Mouse (Mus musculus) right cerebral cortex, postnatal 10 days (tissue): ENCODE data around the gene Gemin5.
"Not testable (repeated sequence)": the region's sequence is repeated elsewhere in the genome, so short reads cannot be mapped to it uniquely, and the experiment has no call there.

Source experiments
- DNase-seq, 2 experiments: peaks; one replicate each; pipeline ENCODE4 v3.0.0; 2021; ENCODE audit warnings: low spot score in 2 of 2

The Gemin5 gene

GRCm38 (mm10) chr11:58168167-58168915, at the start of gene Gemin5:
Gemin5 (minus strand) TSS chr11:58168539.
- DNase-seq: peak; percentile 91 to 92

DNA sequence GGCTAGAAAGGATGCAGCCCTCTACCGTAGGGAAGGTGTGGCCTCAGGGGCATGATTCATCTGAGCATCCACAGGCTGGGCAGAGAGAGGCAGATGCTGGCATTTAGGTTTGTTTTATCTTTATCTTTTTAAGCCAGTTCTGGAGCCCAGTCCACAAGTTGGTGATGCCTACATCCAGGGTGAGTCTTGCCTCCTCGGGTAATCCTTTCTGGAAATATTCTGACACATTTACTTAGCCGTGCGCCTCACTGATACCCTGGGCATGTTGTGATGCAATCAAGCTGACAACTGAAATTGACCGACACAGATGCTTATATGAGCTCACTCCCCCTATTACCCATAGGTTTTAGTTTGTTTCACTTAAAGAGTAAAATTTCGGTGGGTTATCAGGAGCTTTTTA, 48.5 kb upstream of the Gemin5 start:
- no peak for DNase-seq

- DNase-seq: no peak
These were observed 47.5 kb upstream of the Gemin5 start for GRCm38 (mm10) chr11:58215814-58216213.

GRCm38 (mm10) chr11:58215049-58215430, 46.7 kb upstream of the Gemin5 start:
- DNase-seq: not testable (repeated sequence)

DNA sequence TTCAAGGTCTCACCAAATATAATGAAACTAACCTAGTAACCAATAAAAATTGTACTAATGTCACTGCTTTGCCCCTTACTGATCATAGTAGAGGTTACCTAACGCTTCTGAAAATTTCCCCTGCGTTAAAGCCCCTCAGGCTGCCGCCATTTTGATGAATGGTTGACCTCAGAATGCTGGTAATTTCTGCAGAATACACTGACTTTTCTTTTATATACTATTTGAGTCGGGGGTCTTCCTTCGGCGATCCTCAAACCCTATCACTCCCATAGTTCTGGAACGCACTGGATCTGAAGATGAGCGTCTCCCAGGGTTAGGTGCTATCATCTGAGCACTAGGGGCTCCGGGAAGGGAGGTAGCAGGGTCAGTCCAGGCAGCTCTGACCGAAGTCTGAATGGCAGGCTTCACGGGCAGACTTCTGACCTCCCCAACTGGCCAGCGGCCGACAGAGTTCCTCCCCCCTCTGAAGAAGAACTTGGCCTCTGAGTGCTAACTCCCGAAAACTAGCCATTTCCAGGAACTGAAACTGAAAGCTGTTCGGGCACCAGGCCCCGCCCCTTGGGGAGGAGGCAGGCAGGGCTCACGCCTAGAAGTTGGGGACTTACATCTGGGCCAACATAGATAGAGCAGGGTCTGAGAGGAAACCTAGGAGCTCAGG, 46.2 kb upstream of the Gemin5 start:
- peak; percentile 60 to 71 for DNase-seq

- no peak for DNase-seq
These were observed 45.5 kb upstream of the Gemin5 start for GRCm38 (mm10) chr11:58213673-58214342.

- no peak for DNase-seq
These were observed 43.3 kb upstream of the Gemin5 start for GRCm38 (mm10) chr11:58211682-58212067.

DNA sequence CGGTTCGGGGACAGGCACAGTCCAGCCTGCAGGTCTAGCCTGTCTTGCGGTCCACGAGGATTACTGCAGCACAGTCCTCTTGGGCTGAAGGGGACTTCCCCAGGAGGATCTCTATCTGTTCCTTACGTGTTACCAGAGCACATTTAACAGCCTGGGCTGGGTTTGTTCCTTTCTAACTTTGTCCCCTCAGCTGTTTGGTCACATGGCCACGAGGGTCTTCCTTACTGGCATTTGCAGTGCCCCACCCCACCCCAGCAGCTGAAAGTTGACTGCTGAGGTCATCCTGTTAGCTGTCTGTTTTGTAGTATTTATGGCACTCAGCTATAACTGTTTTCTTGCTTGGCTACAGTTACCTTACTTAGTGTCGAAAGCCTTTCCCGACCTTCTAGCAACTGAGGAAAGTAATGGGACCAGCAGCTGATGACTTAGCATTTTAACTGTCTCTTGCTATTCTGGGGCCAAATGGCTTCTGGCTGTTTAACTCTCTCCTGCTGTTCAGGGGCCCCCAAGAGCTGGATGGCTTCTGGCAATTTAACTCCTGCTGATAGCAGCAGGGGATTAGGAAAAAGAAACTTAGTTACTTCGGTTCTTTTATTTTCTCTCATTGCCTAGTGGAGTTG, 42.8 kb upstream of the Gemin5 start:
- DNase-seq: no peak

- no peak for DNase-seq
These were observed 42.1 kb upstream of the Gemin5 start for GRCm38 (mm10) chr11:58210321-58210886.

GRCm38 (mm10) chr11:58201052-58201451, 32.7 kb upstream of the Gemin5 start:
- no peak for DNase-seq

- no peak for DNase-seq
These were observed 31.9 kb upstream of the Gemin5 start for GRCm38 (mm10) chr11:58200226-58200625.

DNA sequence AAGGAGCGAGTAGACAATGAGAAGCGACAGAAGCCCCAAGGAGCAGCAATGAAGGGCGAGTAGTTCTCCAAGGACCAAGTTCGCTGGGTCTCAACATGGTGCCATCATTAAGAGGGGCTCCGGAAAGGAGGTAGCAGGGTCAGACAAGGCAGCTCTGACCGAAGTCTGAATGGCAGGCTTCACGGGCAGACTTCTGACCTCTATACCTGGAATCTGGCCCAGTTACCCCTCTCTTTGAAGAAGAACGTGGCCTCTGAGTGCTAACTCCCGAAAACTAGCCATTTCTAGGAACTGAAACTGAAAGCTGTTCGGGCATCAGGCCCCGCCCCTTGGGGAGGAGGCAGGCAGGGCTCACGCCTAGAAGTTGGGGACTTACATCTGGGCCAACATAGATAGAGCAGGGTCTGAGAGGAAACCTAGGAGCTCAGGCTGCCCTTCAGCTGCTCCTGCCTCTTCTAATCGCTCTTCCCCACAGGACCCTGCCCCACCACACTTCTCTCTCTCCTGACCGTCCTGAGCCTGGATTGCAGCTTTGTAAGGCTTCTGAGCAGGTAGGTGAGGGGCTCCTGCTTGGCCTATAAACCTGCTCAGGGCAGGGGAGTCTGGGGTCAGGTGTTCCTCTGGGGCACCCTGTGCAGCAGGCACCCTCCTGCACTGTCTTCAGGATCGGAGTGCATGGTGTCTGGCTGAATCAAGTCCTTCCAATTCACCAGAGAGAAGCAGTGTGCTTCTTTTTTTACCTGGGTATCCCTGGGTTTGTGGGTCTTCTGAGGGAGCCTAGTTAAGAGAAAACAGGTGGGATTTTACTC, 31.1 kb upstream of the Gemin5 start, which contains the start of the genes Igtp and Irgm2:
Igtp (plus strand) TSS at position 328 of the 809 bp plus-strand sequence.
Irgm2 (plus strand) TSS at position 390 of the 809 bp plus-strand sequence.
- peak; percentile 50 to 61 for DNase-seq

DNA sequence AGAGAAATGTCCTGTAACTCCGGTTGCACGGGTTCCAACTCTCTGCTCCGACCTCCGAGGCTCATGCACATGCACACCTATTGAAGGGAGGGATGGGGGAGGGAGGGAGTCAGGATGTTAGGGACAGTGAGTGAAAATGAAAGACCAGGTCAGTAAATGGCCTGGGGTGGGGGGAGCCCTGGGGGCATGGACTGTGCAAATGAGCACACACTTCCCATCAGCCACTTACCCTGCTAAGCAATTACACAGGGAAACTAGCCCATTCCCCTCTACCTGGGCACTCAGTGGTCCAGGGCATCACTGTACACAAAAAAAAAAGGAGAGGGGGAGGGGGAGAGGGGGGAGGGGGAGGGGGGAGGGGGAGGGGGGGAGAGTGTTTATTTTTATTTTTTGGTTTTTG, 30.3 kb upstream of the Gemin5 start:
- DNase-seq: no peak

DNA sequence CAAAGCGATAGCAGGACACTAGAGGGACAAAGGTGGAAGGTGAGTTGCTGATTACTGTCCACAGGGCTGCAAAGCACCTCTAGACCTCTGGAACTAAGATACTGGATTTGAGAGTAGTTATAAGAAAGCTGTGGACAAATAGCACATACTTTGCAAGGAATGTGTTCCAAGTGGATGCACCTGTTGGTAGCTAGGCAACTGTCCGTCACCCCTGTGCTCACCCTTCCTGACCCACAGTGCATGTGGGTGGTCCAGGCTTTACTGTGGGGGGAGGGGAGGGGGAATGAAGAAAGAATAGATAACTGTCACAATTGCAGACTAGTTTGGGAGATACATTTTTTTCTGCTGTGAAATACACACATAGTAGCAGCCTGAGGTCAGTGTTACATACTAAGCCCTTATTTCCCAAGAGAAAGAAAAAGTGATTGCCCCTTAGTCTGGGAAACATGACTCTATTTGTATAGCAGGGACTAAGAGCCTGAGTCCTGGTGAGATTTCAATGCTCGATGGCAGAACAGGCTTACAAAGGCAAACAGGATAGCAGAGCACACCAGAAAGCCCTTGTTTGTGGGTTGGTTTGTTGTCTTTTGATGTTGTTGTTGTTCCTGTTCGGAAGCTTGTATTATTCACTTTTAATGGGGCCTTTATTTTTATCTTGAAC, 25.7 kb upstream of the Gemin5 start:
- no peak for DNase-seq

DNA sequence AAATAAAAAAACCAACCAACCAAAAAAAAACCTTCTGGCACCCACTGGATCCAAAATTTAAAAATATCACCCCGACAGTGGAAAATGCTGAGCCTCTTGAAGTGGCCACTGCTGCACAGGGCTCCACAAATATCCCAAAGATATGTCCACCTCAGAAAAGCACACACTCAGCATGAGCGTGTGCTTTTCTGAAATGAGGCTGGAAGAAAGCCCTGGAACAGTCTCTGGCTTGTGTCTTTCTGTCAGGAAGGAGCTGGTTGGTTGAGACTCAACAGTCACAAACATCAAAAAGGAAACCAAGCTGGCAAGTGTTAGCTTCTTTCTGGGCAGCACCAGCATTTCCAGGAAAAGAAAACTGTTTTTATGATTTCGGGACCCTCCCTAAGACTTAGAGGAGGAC, 25.0 kb upstream of the Gemin5 start:
- DNase-seq: peak; percentile 31 to 52

DNA sequence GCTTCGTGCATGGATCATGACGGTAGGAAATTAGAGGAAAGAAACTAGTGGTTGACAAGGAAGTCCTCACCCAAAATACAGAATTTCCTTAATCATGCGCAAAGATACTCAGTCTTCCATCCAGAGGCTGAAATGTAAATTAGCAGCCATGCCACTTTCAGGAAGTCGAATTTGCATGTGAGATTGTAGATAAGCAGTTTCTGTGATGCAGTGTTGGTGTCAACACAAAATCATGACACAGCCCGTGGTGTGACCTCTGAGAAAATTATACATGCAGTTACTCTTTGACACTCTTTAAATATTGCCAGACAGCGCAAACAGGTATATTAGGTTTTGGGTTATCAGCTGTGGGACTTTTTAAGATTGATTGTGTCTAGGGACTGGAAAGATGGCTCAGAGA, 21.3 kb upstream of the Gemin5 start:
- no peak for DNase-seq

DNA sequence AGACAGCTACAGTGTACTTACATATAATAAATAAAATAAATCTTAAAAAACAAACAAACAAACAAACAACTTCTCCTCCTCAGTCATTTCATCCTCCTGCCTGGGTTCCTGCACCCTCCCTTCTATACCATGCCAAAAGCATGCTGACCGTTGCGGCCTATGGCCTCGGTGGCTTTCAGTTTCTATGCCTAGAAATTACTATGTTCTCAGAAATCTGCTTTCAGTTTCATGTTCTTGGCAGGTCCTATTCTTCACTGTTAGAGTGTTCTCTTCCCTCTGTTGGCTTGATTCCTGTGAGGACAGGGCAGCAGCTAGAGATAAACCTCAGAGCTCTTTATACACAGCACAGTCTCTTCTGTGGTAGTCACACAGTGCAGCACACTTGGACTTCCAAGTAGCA, 15.2 kb upstream of the Gemin5 start:
- DNase-seq: no peak

- DNase-seq: no peak
These were observed 12.4 kb upstream of the Gemin5 start for GRCm38 (mm10) chr11:58180756-58181155.

DNA sequence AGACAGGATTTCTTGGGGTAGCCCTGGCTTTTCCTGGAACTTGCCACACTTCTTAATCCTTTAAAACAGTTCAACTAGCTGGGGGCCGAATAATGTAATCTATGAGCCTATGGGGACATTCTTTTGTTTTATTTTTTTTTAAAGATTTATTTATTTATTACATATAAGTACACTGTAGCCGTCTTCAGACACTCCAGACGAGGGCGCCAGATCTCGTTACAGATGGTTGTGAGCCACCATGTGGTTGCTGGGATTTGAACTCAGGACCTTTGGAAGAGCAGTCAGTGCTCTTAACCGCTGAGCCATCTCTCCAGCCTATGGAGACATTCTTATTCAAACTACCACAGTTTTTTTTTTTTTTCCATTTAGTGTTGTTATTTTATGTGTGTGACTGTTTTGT, 11.6 kb upstream of the Gemin5 start:
- DNase-seq: not testable (repeated sequence)

GRCm38 (mm10) chr11:58179563-58179962, 11.2 kb upstream of the Gemin5 start:
- DNase-seq: peak; percentile 85 to 86
